Mouse (Mus musculus) lung, embryonic 16.5 days (tissue): ENCODE measurements at regions not wholly inside any gene's neighbourhood (a gene's known extent, or its start where the extent isn't known, plus 50 kb on each side); places are given as distances from the start of the nearest gene placed in this dataset.

ENCODE experiments used
- ATAC-seq: fragments of 200-750 bp; cut with Nextera tagmentation; 2 replicates; pipeline ENCODE4 v1.8.0; 2017; ENCODE audit warnings: low read depth, mild to moderate bottlenecking, moderate library complexity
- H3K27ac ChIP-seq: fragments of 300-500 bp; sonication (generic); 2 replicates; pipeline ENCODE4 v1.5.1; 2014; ENCODE audit warnings: mild to moderate bottlenecking, control low read depth, low read length
- H3K27me3 ChIP-seq: fragments of 300-500 bp; sonication (generic); 2 replicates; pipeline ENCODE4 v1.6.1; 2014; ENCODE audit warnings: low read depth, low read length, mixed read lengths; ENCODE audit not compliant: control insufficient read depth, insufficient read depth
- H3K36me3 ChIP-seq: fragments of 300-500 bp; sonication (generic); 2 replicates; pipeline ENCODE4 v1.6.1; 2014; ENCODE audit warnings: low read length; ENCODE audit not compliant: control insufficient read depth, insufficient read depth
- H3K4me1 ChIP-seq: fragments of 300-500 bp; sonication (generic); replicated peaks from 2 replicates; pipeline ENCODE4 v1.6.1; 2014; ENCODE audit warnings: low read length, mixed read lengths; ENCODE audit not compliant: control insufficient read depth, insufficient read depth
- H3K4me2 ChIP-seq: fragments of 300-500 bp; sonication (generic); 2 replicates; pipeline ENCODE4 v1.6.1; 2014; ENCODE audit warnings: low read depth, low read length, control low read depth
- H3K4me3 ChIP-seq: fragments of 300-500 bp; sonication (generic); 2 replicates; pipeline ENCODE4 v1.5.1; 2014; ENCODE audit warnings: mild to moderate bottlenecking, low read length, control low read depth
- H3K9ac ChIP-seq: fragments of 300-500 bp; sonication (generic); 2 replicates; pipeline ENCODE4 v1.6.1; 2014; ENCODE audit warnings: low read length, control low read depth
- H3K9me3 ChIP-seq: fragments of 300-500 bp; sonication (generic); 2 replicates; pipeline ENCODE4 v1.6.1; 2016; ENCODE audit warnings: low read length; ENCODE audit not compliant: control insufficient read depth
- WGBS: fragments of 180-500 bp; shearing (Covaris S2); extraction: QIAGEN DNeasy Blood & Tissue Kit; methylation state at CpG from one replicate; pipeline ENCODE4 v1.1.7; 2014; 5-methylcytosine and 5-hydroxymethylcytosine counted together

DNA sequence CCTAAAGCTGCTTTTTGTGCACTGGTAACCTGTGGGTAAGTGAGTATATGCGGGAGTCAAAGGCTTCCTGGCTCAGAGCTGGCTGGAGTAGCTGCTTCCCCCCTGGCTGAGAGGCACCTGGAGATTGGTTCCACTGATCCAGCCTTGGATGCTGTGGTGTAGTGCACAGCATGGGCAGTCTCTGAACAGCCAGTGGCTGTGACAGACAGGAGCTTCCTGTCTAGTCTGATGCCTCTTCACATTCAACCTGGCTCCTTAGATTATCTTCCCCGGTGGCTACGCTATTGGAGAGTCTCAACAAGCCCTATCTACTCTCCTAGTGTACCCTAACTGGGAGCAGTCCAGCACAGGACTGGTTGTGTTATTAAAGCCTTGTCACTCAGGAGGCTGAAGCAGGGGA, 160.4 kb upstream of the Adgrl2 start:
- Histone ChIP-seq H3K27ac (no peak overlapping the region), H3K9me3 (no peaks in the 10 kb centered on the region), H3K36me3 (no peaks in the 10 kb centered on the region), H3K27me3 (no peaks in the 10 kb centered on the region), H3K9ac (no peak overlapping the region), H3K4me1 (no peaks in the 10 kb centered on the region), H3K4me2 (no peak overlapping the region), H3K4me3 (no peak overlapping the region)
- WGBS: 85% methylated on average over 3 of the region's 3 CpGs
- no peak for ATAC-seq

DNA sequence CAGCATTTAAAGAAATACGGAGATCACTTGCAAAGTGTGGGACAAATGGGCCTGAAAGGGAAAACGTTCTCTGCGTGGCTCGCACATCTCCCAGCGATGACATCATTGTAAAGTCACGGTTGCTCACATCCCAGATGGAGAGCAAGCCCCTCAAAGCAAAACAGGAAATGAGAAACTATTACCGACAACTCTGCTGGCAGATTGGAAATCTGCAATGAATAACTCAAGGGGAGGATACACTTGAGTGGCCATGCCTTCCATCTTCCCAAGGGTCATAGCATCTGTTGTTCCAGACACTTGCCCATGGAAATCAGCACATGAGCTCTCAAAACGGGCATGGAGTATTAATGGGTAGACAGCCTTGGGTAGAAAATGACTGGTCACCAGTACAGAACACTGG, 158.3 kb upstream of the Adgrl2 start:
- ATAC-seq: no peak
- H3K36me3 ChIP-seq: no peaks in the 10 kb centered on the region
- H3K9me3 ChIP-seq: no peaks in the 10 kb centered on the region
- no peak overlapping the region for H3K27ac ChIP-seq
- H3K4me1 ChIP-seq: no peaks in the 10 kb centered on the region
- 72% methylated on average over 8 of the region's 8 CpGs for WGBS
- no peak overlapping the region for H3K9ac ChIP-seq
- H3K4me3 ChIP-seq: no peak overlapping the region
- no peak overlapping the region for H3K4me2 ChIP-seq
- H3K27me3 ChIP-seq: no peaks in the 10 kb centered on the region

DNA sequence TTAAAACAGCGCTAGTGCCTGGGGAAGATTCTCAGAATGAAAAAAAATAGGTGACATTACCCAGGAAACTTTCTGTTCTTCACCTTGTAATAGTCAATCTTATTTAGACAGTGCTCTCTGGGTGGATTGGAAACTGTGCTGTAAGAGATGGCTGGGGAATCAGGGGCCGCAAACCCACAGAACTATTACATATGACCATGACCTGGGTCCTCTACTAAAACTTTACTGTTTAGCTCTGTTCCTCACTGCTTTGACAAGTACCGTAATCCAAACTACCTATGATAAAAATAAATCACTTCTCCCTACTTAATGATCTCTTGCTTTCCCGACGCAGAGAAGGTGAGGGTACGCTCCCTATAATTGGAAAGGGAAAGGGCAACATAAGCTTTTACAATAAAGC, 157.6 kb upstream of the Adgrl2 start:
- Histone ChIP-seq H3K4me2 (no peak overlapping the region), H3K4me3 (no peak overlapping the region), H3K27ac (no peak overlapping the region), H3K36me3 (no peaks in the 10 kb centered on the region), H3K9ac (no peak overlapping the region), H3K9me3 (no peaks in the 10 kb centered on the region), H3K27me3 (no peaks in the 10 kb centered on the region), H3K4me1 (no peaks in the 10 kb centered on the region)
- no peak for ATAC-seq
- 92% methylated on average over 6 of the region's 6 CpGs for WGBS

DNA sequence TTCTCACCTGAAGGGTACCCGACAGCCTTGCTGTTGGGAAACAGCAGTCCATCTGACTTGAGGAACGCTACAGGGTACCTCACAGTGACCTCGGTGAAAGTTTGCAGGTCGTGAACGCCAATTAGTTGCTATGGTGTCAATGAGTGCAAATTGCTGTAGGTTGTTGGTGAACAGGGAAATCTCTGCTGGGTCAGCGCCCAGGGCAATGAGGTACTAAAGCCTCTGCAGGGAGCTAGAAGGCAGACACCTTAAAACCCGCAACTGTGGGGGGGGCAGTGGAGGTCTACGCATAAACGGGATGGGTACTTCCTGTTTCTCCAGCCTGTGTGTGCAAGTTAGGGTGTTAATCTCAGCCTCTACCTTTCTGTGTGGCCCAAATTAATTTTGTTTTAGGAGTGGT, 156.3 kb upstream of the Adgrl2 start:
- Histone ChIP-seq H3K9me3 (no peaks in the 10 kb centered on the region), H3K9ac (no peak overlapping the region), H3K27ac (no peak overlapping the region), H3K27me3 (no peaks in the 10 kb centered on the region), H3K4me3 (no peak overlapping the region), H3K36me3 (no peaks in the 10 kb centered on the region), H3K4me1 (no peaks in the 10 kb centered on the region), H3K4me2 (no peak overlapping the region)
- no peak for ATAC-seq
- WGBS: 69% methylated on average over 9 of the region's 9 CpGs

DNA sequence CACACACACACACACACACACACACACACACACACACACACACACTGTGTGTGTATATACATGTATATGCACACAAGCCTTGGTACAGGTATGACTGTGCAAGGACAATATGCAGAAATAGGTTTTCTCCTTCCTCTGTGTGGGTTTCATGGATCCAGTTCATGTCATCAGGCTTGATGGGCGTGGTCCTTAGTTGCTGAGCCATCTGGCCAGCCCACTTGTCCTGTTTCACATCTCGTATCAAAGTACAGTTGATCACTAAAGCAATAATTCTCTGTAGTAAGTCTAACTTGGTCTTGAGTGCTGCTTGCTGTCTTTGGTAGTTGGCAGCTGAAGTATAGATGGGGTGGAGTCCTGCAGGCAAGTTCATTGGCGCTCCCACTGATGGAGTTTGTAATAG, 150.1 kb upstream of the Adgrl2 start:
- H3K36me3 ChIP-seq: no peaks in the 10 kb centered on the region
- H3K4me3 ChIP-seq: no peak overlapping the region
- H3K9me3 ChIP-seq: no peaks in the 10 kb centered on the region
- no peak for ATAC-seq
- no peak overlapping the region for H3K9ac ChIP-seq
- WGBS: 78% methylated on average over 3 of the region's 3 CpGs
- H3K27me3 ChIP-seq: no peaks in the 10 kb centered on the region
- H3K27ac ChIP-seq: no peak overlapping the region
- no peak overlapping the region for H3K4me2 ChIP-seq
- no peaks in the 10 kb centered on the region for H3K4me1 ChIP-seq

DNA sequence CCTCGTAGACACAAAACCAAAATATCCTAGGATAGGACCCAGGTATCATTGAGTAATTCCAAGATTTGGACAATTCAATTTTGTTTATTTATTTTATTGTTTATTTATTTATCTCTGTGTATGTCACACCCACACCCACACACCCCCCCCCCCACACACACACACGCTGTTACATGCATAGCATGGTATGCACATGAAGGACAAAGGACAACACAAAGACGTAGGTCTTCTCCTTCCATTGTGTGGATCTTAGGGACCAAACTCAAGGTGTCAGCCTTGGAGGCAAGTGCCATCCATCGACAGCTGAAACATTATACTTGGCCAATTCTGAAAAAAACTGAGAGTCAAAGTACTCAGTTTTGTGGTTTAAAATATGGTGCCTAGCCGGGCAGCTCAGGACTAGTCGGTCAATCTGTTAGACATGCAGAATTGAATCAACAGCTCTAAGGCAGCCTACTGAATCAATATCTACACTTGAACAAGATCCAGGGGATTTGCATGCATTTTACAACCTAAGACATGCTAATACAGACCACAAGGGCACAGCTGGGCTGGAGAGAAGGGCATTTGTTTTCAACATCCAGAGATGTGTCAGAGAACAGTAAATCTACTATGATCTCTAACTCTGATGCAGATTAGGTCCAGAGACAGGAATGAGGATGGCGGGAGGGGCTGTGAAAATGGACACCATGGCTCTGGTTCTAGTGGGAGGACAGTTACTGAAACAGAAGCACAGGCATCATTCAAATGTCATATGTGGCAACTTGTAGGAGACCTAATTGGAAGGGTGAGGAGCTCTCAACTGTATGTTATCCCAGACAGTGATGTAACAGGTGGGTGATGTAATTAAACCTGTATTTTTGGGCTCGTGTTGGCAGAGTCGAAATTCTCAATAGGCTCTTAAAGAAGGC, 143.9 kb upstream of the Adgrl2 start:
- H3K9me3 ChIP-seq: no peaks in the 10 kb centered on the region
- no peaks in the 10 kb centered on the region for H3K27me3 ChIP-seq
- ATAC-seq: no peak
- H3K36me3 ChIP-seq: no peaks in the 10 kb centered on the region
- 81% methylated on average over 9 of the region's 9 CpGs for WGBS
- H3K27ac ChIP-seq: no peak overlapping the region
- no peak overlapping the region for H3K4me2 ChIP-seq
- no peaks in the 10 kb centered on the region for H3K4me1 ChIP-seq
- H3K9ac ChIP-seq: no peak overlapping the region
- H3K4me3 ChIP-seq: no peak overlapping the region

DNA sequence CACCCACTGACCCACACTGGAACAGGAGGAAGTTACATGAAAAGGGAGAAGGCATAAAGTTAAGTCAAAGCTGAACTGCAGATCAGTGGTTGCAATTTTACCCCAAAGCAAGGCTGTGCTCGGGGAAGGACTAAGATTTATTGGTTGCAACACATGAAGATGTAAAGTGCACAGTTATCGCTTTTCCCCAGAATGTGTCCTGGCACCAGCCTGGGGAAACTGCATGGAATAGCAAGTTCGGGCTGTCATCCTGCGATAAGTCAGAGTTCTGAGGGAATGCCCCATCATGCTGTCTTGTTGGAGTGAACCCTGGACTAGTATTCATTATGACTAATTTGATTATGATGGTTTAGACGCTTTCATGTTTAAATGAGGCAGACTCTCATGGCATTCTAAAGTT, 128.5 kb upstream of the Adgrl2 start:
- H3K4me2 ChIP-seq: no peak overlapping the region
- H3K27ac ChIP-seq: no peak overlapping the region
- no peaks in the 10 kb centered on the region for H3K36me3 ChIP-seq
- H3K27me3 ChIP-seq: no peaks in the 10 kb centered on the region
- no peak overlapping the region for H3K4me3 ChIP-seq
- ATAC-seq: no peak
- H3K9me3 ChIP-seq: no peaks in the 10 kb centered on the region
- 81% methylated on average over 5 of the region's 5 CpGs for WGBS
- peaks cover 21% of the 10 kb centered on the region for H3K4me1 ChIP-seq
- no peak overlapping the region for H3K9ac ChIP-seq

DNA sequence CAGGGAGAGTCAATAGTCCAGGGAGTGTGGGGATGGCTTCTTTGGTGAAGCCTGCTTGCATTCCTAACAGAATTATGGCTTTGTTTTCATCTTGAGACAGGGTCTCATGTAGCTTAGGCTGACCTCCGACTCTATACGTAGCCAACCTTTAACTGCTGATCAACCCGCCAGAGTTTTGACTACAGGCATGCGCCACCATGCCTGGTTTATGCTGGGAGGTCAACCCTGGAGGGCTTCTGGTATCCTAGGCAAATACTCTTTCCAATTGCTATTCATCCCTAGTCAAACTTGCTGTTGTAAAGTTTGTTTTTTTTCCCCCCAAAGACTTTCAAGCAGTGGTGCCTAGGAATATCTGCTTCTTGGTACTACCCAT, 127.3 kb upstream of the Adgrl2 start:
- peak overlapping the region; percentile 76 for H3K27ac ChIP-seq
- H3K4me3 ChIP-seq: no peak overlapping the region
- 71% methylated on average over 4 of the region's 4 CpGs for WGBS
- H3K27me3 ChIP-seq: no peaks in the 10 kb centered on the region
- no peaks in the 10 kb centered on the region for H3K36me3 ChIP-seq
- ATAC-seq: no peak
- no peaks in the 10 kb centered on the region for H3K9me3 ChIP-seq
- peaks cover 21% of the 10 kb centered on the region for H3K4me1 ChIP-seq
- H3K4me2 ChIP-seq: no peak overlapping the region
- no peak overlapping the region for H3K9ac ChIP-seq

DNA sequence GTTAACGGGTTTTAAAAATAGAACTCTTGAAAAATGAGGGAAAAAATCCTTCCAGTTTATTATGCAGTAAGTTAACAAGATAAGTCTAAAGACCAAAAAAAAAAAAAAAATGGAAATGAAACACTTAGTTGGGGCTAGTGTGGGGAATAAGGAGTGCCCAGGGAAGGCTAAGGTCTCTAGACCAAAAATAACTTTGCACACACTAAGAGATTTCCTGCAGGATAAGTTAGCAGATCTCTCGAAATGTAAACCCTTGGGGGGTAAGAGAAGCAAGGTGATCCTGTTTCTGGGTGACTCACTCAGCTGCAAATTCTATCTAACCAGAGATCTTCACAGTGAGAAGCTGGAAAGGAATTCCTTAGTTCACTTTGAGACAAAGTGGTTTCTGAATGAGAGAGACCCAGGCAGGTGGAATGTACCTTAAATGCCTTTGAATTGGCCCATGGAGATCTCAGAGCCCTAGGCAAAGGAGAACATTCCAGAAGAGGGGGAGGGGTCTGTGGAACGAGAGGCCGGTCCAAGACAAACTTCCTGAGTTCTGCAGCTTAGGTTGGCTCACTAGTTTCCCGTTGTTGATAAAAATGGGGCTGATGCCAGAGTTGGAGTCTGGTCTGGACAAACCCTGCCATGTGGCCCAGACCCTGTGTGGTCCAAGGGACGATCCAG, 126.8 kb upstream of the Adgrl2 start:
- H3K27me3 ChIP-seq: no peaks in the 10 kb centered on the region
- no peaks in the 10 kb centered on the region for H3K36me3 ChIP-seq
- WGBS: 17% methylated on average over 6 of the region's 6 CpGs
- H3K4me1 ChIP-seq: peaks cover 21% of the 10 kb centered on the region
- no peak overlapping the region for H3K4me2 ChIP-seq
- H3K9me3 ChIP-seq: no peaks in the 10 kb centered on the region
- peak overlapping the region; percentile 76 for H3K27ac ChIP-seq
- ATAC-seq: peak; percentile 90
- no peak overlapping the region for H3K4me3 ChIP-seq
- H3K9ac ChIP-seq: no peak overlapping the region
